Mouse (Mus musculus) midbrain, embryonic 15.5 days (tissue): ENCODE results near the gene Foxg1. TPM values are rescaled to one million over a fixed set of nuclear protein-coding genes. Genes with fewer than 3 reads are reported as not detected.

ENCODE experiments used
- ATAC-seq: fragments of 200-750 bp; cut with Nextera tagmentation; replicated peaks from 2 replicates; pipeline ENCODE4 v1.8.0; 2017; ENCODE audit warnings: moderate TSS enrichment
- H3K27ac ChIP-seq: fragments of 300-500 bp; sonication (generic); 2 replicates; pipeline ENCODE4 v1.5.1; 2015; ENCODE audit warnings: mild to moderate bottlenecking, inconsistent platforms
- H3K27me3 ChIP-seq: fragments of 300-500 bp; sonication (generic); replicated peaks from 2 replicates; pipeline ENCODE4 v1.6.1; 2015; ENCODE audit warnings: inconsistent platforms
- H3K36me3 ChIP-seq: fragments of 300-500 bp; sonication (generic); replicated peaks from 2 replicates; pipeline ENCODE4 v1.6.1; 2015; ENCODE audit warnings: inconsistent platforms
- H3K4me1 ChIP-seq: fragments of 300-500 bp; sonication (generic); 2 replicates; pipeline ENCODE4 v1.6.1; 2015; ENCODE audit warnings: inconsistent platforms
- H3K4me2 ChIP-seq: fragments of 300-500 bp; sonication (generic); 2 replicates; pipeline ENCODE4 v1.6.1; 2015; ENCODE audit warnings: inconsistent platforms, mild to moderate bottlenecking, moderate library complexity
- H3K4me3 ChIP-seq: fragments of 300-500 bp; sonication (generic); 2 replicates; pipeline ENCODE4 v1.5.1; 2015; ENCODE audit warnings: mild to moderate bottlenecking, inconsistent platforms
- H3K9ac ChIP-seq: fragments of 300-500 bp; sonication (generic); 2 replicates; pipeline ENCODE4 v1.6.1; 2015; ENCODE audit warnings: mild to moderate bottlenecking, inconsistent platforms
- H3K9me3 ChIP-seq: fragments of 300-500 bp; sonication (generic); 2 replicates; pipeline ENCODE4 v1.6.1; 2016; ENCODE audit warnings: inconsistent platforms
- WGBS: fragments of 180-500 bp; shearing (Covaris S2); methylation state at CpG from one replicate; pipeline ENCODE4 v1.1.7; 2015; ENCODE audit warnings: mixed read lengths; 5-methylcytosine and 5-hydroxymethylcytosine counted together
- polyA plus RNA-seq: library from polyadenylated mRNA; unstranded; fragments of >200 nt; fragmentation: Nextera tagmentation; extraction: Ambion mirVana; gene quantifications from 2 replicates; pipeline ENCODE4 v1.2.1, GENCODE M21; 2015

Gene Foxg1
- polyA plus RNA-seq, 1 experiment from 2014 or later = 1.3 TPM

GRCm38 (mm10) chr12:49378920-49379319, 3.5 kb upstream of the Foxg1 start:
- H3K27me3 ChIP-seq = peaks cover 68% of the 10 kb centered on the region
- ATAC-seq = no peak
- H3K9me3 ChIP-seq = no peaks in the 10 kb centered on the region
- no peak overlapping the region for H3K4me2 ChIP-seq
- no peaks in the 10 kb centered on the region for H3K36me3 ChIP-seq
- H3K27ac ChIP-seq = no peak overlapping the region
- no peak overlapping the region for H3K4me3 ChIP-seq
- H3K4me1 ChIP-seq = peaks cover 12% of the 10 kb centered on the region; the same call in 1 of the 2 replicates
- H3K9ac ChIP-seq = no peak overlapping the region
- 0% methylated on average over 1 of the region's 1 CpGs for WGBS

- peaks cover 7% of the 10 kb centered on the region; the same call in 1 of the 2 replicates for H3K4me1 ChIP-seq
- no peaks in the 10 kb centered on the region for H3K36me3 ChIP-seq
- peaks cover 65% of the 10 kb centered on the region for H3K27me3 ChIP-seq
- no peak overlapping the region for H3K4me2 ChIP-seq
- no peak overlapping the region for H3K4me3 ChIP-seq
- no peaks in the 10 kb centered on the region for H3K9me3 ChIP-seq
- WGBS = 3% methylated on average over 11 of the region's 11 CpGs
- no peak for ATAC-seq
- no peak overlapping the region for H3K9ac ChIP-seq
- no peak overlapping the region for H3K27ac ChIP-seq
Measured at GRCm38 (mm10) chr12:49379446-49379845, 3.0 kb upstream of the Foxg1 start.

- 0% methylated on average over 4 of the region's 4 CpGs for WGBS
- H3K9me3 ChIP-seq = no peaks in the 10 kb centered on the region
- no peak overlapping the region for H3K4me3 ChIP-seq
- ATAC-seq = no peak
- no peak overlapping the region for H3K27ac ChIP-seq
- H3K4me1 ChIP-seq = 0 out of 2 replicates have a peak, but pooled peaks cover 5% of the 10 kb centered on the region
- H3K9ac ChIP-seq = no peak overlapping the region
- no peak overlapping the region for H3K4me2 ChIP-seq
- H3K27me3 ChIP-seq = peaks cover 68% of the 10 kb centered on the region
- no peaks in the 10 kb centered on the region for H3K36me3 ChIP-seq
Measured at GRCm38 (mm10) chr12:49380442-49380841, 2.0 kb upstream of the Foxg1 start.

GRCm38 (mm10) chr12:49381031-49381525, 1.4 kb upstream of the Foxg1 start:
- WGBS = 3% methylated on average over 4 of the region's 4 CpGs
- Histone ChIP-seq H3K4me3 (no peak overlapping the region), H3K27me3 (peaks cover 66% of the 10 kb centered on the region), H3K36me3 (no peaks in the 10 kb centered on the region), H3K9ac (no peak overlapping the region), H3K27ac (no peak overlapping the region), H3K4me2 (no peak overlapping the region), H3K4me1 (0 out of 2 replicates have a peak, but pooled peaks cover 5% of the 10 kb centered on the region), H3K9me3 (no peaks in the 10 kb centered on the region)
- ATAC-seq = no peak

GRCm38 (mm10) chr12:49381721-49382365, 617 bp upstream of the Foxg1 start:
- Histone ChIP-seq H3K36me3 (no peaks in the 10 kb centered on the region), H3K9ac (no peak overlapping the region), H3K9me3 (no peaks in the 10 kb centered on the region), H3K4me3 (no peak overlapping the region), H3K27ac (no peak overlapping the region), H3K4me1 (0 out of 2 replicates have a peak, but pooled peaks cover 5% of the 10 kb centered on the region), H3K27me3 (peaks cover 60% of the 10 kb centered on the region), H3K4me2 (no peak overlapping the region)
- no peak for ATAC-seq
- WGBS = 1% methylated on average over 19 of the region's 19 CpGs

GRCm38 (mm10) chr12:49383521-49384133, 1.2 kb downstream of the Foxg1 start:
- H3K4me1 ChIP-seq = 0 out of 2 replicates have a peak, but pooled peaks cover 5% of the 10 kb centered on the region
- H3K9me3 ChIP-seq = no peaks in the 10 kb centered on the region
- H3K36me3 ChIP-seq = no peaks in the 10 kb centered on the region
- under 1% methylated on average over 51 of the region's 67 CpGs for WGBS
- peak overlapping the region; percentile 26 for H3K4me3 ChIP-seq
- peaks cover 49% of the 10 kb centered on the region for H3K27me3 ChIP-seq
- ATAC-seq = peak; percentile 76
- H3K27ac ChIP-seq = no peak overlapping the region
- no peak overlapping the region for H3K9ac ChIP-seq
- H3K4me2 ChIP-seq = peak overlapping the region; percentile 36

- Histone ChIP-seq H3K4me3 (peak overlapping the region; percentile 26), H3K4me2 (peak overlapping the region; percentile 36; the same call in 1 of the 2 replicates), H3K36me3 (no peaks in the 10 kb centered on the region), H3K9ac (no peak overlapping the region), H3K27me3 (peaks cover 42% of the 10 kb centered on the region), H3K27ac (peak overlapping the region; percentile 10; the same call in 1 of the 2 replicates), H3K4me1 (0 out of 2 replicates have a peak, but pooled peaks cover 5% of the 10 kb centered on the region), H3K9me3 (no peaks in the 10 kb centered on the region)
- under 1% methylated on average over 51 of the region's 66 CpGs for WGBS
- ATAC-seq = peak; percentile 14; the same call in 1 of the 2 replicates
Measured at GRCm38 (mm10) chr12:49384295-49384875, 1.9 kb downstream of the Foxg1 start.

- peak within 1 kb of the TSS; percentile 36; the same call in 1 of the 2 replicates for H3K4me2 ChIP-seq
Measured at GRCm38 (mm10) chr12:49384876-49385630, 2.6 kb downstream of the Foxg1 start, which contains the start of gene Gm43517. Gene Gm43517, plus strand, starts transcription at chr12:49385174.

GRCm38 (mm10) chr12:49385631-49385990, 3.2 kb downstream of the Foxg1 start:
- no peak overlapping the region for H3K4me2 ChIP-seq
- no peak overlapping the region for H3K9ac ChIP-seq
- WGBS = under 1% methylated on average over 23 of the region's 23 CpGs
- no peaks in the 10 kb centered on the region for H3K36me3 ChIP-seq
- H3K4me3 ChIP-seq = peak overlapping the region; percentile 26
- H3K9me3 ChIP-seq = no peaks in the 10 kb centered on the region
- H3K4me1 ChIP-seq = 0 out of 2 replicates have a peak, but pooled peaks cover 5% of the 10 kb centered on the region
- H3K27ac ChIP-seq = 0 out of 2 replicates have a peak overlapping the region, but pooled peaks have one; percentile 17
- peaks cover 40% of the 10 kb centered on the region for H3K27me3 ChIP-seq
- peak; percentile 14; the same call in 1 of the 2 replicates for ATAC-seq

More at GRCm38 (mm10) chr12:49384876-49385630, 2.6 kb downstream of the Foxg1 start, which contains the start of gene Gm43517:
- Histone ChIP-seq H3K9ac (no peak within 1 kb of the TSS), H3K9me3 (no peaks in the 10 kb centered on the region), H3K27ac (peak within 1 kb of the TSS; percentile 17; the same call in 1 of the 2 replicates), H3K4me3 (peak within 1 kb of the TSS; percentile 26), H3K36me3 (no peaks in the 10 kb centered on the region), H3K27me3 (peaks cover 41% of the 10 kb centered on the region), H3K4me1 (0 out of 2 replicates have a peak, but pooled peaks cover 5% of the 10 kb centered on the region)
- ATAC-seq = peak; percentile 53
- under 1% methylated on average over 74 of the region's 75 CpGs for WGBS

- Histone ChIP-seq H3K9me3 (no peaks in the 10 kb centered on the region), H3K4me3 (peak overlapping the region; percentile 26)
Measured at GRCm38 (mm10) chr12:49386081-49386805, 3.8 kb downstream of the Foxg1 start.

More at GRCm38 (mm10) chr12:49386081-49386805, 3.8 kb downstream of the Foxg1 start:
- no peak for ATAC-seq
- WGBS = 10% methylated on average over 10 of the region's 10 CpGs
- Histone ChIP-seq H3K27me3 (peaks cover 41% of the 10 kb centered on the region), H3K4me2 (no peak overlapping the region), H3K9ac (no peak overlapping the region), H3K36me3 (no peaks in the 10 kb centered on the region), H3K27ac (no peak overlapping the region), H3K4me1 (peaks cover 7% of the 10 kb centered on the region; the same call in 1 of the 2 replicates)
